Mouse (Mus musculus) heart, embryonic 11.5 days (tissue): ENCODE results near the gene Daam1. TPM values are rescaled to one million over a fixed set of nuclear protein-coding genes. Genes with fewer than 3 reads are reported as not detected.
A peak's percentile ranks its signal among the peaks of the same experiment; 100 is the strongest.

Experiments
- ATAC-seq: fragments of 200-750 bp; cut with Nextera tagmentation; replicated peaks from 2 replicates; pipeline ENCODE4 v1.8.0; 2017; ENCODE audit warnings: moderate library complexity; ENCODE audit not compliant: insufficient number of reproducible peaks, low FRiP score, low TSS enrichment
- H3K27ac ChIP-seq: fragments of 300-500 bp; sonication (generic); 2 replicates; pipeline ENCODE4 v1.5.1; 2014; ENCODE audit warnings: mild to moderate bottlenecking, low read depth, low read length
- H3K27me3 ChIP-seq: fragments of 300-500 bp; sonication (generic); 2 replicates; pipeline ENCODE4 v1.6.1; 2014; ENCODE audit warnings: mild to moderate bottlenecking, low read length, mixed read lengths; ENCODE audit not compliant: control insufficient read depth, insufficient read depth
- H3K36me3 ChIP-seq: fragments of 300-500 bp; sonication (generic); 2 replicates; pipeline ENCODE4 v1.6.1; 2014; ENCODE audit warnings: mild to moderate bottlenecking, low read length, moderate library complexity, mixed read lengths; ENCODE audit not compliant: control insufficient read depth, insufficient read depth
- H3K4me1 ChIP-seq: fragments of 300-500 bp; sonication (generic); 2 replicates; pipeline ENCODE4 v1.6.1; 2014; ENCODE audit warnings: low read length; ENCODE audit not compliant: control insufficient read depth, insufficient read depth
- H3K4me2 ChIP-seq: fragments of 300-500 bp; sonication (generic); 2 replicates; pipeline ENCODE4 v1.6.1; 2014; ENCODE audit warnings: mild to moderate bottlenecking, moderate library complexity
- H3K4me3 ChIP-seq: fragments of 300-500 bp; sonication (generic); 2 replicates; pipeline ENCODE4 v1.5.1; 2014; ENCODE audit warnings: low read depth, low read length
- H3K9ac ChIP-seq: fragments of 300-500 bp; sonication (generic); 2 replicates; pipeline ENCODE4 v1.6.1; 2014; ENCODE audit warnings: mild to moderate bottlenecking, low read depth, low read length, moderate library complexity
- H3K9me3 ChIP-seq: fragments of 300-500 bp; sonication (generic); replicated peaks from 2 replicates; pipeline ENCODE4 v1.6.1; 2016; ENCODE audit warnings: low read length; ENCODE audit not compliant: control insufficient read depth
- WGBS: fragments of 180-500 bp; shearing (Covaris S2); extraction: QIAGEN DNeasy Blood & Tissue Kit; methylation state at CpG from one replicate; pipeline ENCODE4 v1.1.7; 2014; ENCODE audit not compliant: insufficient replicate concordance; 5-methylcytosine and 5-hydroxymethylcytosine counted together
- polyA plus RNA-seq: library from polyadenylated mRNA; unstranded; fragments of >200 nt; fragmentation: Nextera tagmentation; extraction: Ambion mirVana; gene quantifications from 2 replicates; pipeline ENCODE4 v1.2.1, GENCODE M21; 2014

Gene Daam1
- polyA plus RNA-seq, 1 experiment from 2014 or later: 33.0 TPM

DNA sequence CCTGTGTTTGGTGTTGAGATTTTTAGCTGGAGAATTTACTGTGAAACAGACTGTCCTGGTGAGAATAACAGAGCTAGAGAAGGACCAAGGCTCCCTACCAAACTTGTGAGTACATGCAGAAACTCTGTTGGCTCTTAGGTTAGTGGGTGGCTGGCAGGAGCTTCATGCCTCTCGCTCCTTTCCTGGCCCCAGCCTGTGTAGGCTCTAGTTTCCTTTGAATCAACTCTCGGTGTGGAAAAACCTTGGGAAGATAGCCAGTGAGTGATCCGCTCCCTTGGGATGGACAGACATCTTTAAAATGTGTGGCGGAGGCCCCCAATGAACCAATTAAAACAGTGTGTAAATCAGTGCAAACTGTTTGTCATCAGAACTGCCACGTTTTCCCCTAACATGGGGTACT is 55.5 kb downstream of the Daam1 start:
- no peaks in the 10 kb centered on the region for H3K36me3 ChIP-seq
- no peaks in the 10 kb centered on the region for H3K9me3 ChIP-seq
- H3K27ac ChIP-seq: peak overlapping the region; percentile 80
- H3K4me2 ChIP-seq: peak overlapping the region; percentile 47
- peak overlapping the region; percentile 43; the same call in 1 of the 2 replicates for H3K9ac ChIP-seq
- no peak overlapping the region for H3K4me3 ChIP-seq
- no peaks in the 10 kb centered on the region for H3K27me3 ChIP-seq
- no peak for ATAC-seq
- H3K4me1 ChIP-seq: peaks cover 86% of the 10 kb centered on the region
- 64% methylated on average over 5 of the region's 5 CpGs for WGBS

DNA sequence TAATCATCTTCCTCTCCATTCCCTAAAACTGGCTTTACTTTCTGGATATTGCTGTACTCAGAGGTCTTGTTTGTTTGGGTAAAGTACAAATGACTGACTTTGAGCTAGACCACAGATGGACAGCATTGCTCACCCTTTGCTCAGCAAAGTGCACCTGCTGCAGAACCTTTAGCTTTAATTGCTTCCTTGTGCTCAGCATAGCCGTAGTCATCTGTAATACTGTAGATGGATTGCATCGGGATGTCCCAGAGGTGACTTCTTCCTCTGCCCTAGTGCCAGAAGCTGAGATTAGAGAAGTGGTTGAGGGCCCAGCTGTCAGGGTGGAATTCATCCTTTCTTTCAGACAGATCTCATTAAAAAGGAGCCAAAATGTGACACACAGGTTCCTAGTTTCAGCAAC is 56.1 kb downstream of the Daam1 start:
- no peak overlapping the region for H3K4me2 ChIP-seq
- no peak for ATAC-seq
- H3K4me1 ChIP-seq: peaks cover 85% of the 10 kb centered on the region
- H3K36me3 ChIP-seq: no peaks in the 10 kb centered on the region
- no peaks in the 10 kb centered on the region for H3K27me3 ChIP-seq
- H3K4me3 ChIP-seq: no peak overlapping the region
- H3K27ac ChIP-seq: peak overlapping the region; percentile 80
- no peak overlapping the region for H3K9ac ChIP-seq
- 53% methylated on average over 2 of the region's 2 CpGs for WGBS
- no peaks in the 10 kb centered on the region for H3K9me3 ChIP-seq

DNA sequence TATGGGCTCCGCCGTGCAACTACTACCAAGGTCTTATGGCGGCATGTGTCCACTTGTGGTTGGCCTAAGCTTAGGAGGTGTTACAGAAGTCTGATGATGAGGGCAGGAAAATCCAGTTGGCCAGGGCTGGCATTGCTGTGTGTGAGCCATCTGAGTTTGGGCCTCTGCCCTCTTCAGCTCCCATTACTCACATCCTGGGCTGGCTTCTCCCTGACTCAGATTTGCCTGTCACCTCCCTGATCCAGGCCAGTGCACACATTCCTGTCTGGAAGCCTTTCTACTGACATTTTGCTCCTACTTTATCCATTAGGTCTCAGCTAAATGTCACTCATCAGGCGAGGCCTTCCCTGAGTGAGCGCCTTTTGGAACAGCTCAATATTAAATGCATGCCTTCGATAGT is 57.5 kb downstream of the Daam1 start:
- WGBS: 47% methylated on average over 6 of the region's 6 CpGs
- no peaks in the 10 kb centered on the region for H3K27me3 ChIP-seq
- no peak overlapping the region for H3K9ac ChIP-seq
- no peaks in the 10 kb centered on the region for H3K9me3 ChIP-seq
- peak overlapping the region; percentile 85 for H3K27ac ChIP-seq
- ATAC-seq: peak; percentile 47
- H3K36me3 ChIP-seq: no peaks in the 10 kb centered on the region
- H3K4me3 ChIP-seq: no peak overlapping the region
- no peak overlapping the region for H3K4me2 ChIP-seq
- H3K4me1 ChIP-seq: peaks cover 79% of the 10 kb centered on the region

DNA sequence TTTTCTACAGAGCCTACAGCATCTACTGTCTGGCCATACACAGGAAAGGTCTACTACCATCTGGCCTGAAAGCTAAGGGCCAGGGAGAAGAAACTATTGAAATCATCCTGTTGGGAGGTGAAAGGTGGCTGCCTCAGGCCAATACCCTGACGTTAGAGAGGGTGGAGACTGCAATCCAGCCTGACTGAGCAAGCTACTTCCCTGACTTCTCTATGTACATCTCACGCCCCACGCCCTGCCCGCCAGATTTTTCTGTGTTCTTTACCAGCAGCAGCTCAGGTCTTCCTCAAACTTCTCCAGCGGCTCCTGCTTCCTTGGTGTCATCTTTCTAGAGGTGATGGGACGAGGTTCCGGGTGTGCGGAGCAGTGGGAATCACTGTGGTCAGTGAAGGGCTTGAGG is 58.4 kb downstream of the Daam1 start:
- H3K27me3 ChIP-seq: no peaks in the 10 kb centered on the region
- no peak overlapping the region for H3K9ac ChIP-seq
- 63% methylated on average over 8 of the region's 8 CpGs for WGBS
- no peaks in the 10 kb centered on the region for H3K9me3 ChIP-seq
- no peak for ATAC-seq
- H3K4me2 ChIP-seq: no peak overlapping the region
- peaks cover 75% of the 10 kb centered on the region for H3K4me1 ChIP-seq
- no peaks in the 10 kb centered on the region for H3K36me3 ChIP-seq
- H3K4me3 ChIP-seq: no peak overlapping the region
- H3K27ac ChIP-seq: peak overlapping the region; percentile 85

DNA sequence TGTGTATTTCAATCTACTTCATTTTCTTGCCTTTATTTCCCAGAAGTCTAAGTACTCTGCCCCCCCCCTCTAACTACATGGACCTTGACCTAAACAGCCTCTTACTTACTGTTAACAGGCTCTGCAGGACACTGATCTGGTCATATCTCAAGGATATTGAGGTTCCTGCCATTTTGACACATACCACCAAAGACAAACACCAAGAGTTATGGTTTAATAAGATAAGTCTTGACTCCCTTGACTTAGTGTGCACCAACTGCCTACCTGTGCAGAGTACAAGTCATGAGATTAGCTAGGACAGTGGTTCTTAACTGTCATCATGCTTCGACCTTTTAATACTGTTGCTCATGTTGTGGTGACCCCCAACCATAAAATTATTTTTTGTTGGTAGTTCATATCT is 59.4 kb downstream of the Daam1 start:
- Histone ChIP-seq H3K27ac (no peak overlapping the region), H3K4me3 (no peak overlapping the region), H3K4me2 (no peak overlapping the region), H3K9me3 (no peaks in the 10 kb centered on the region), H3K4me1 (peaks cover 65% of the 10 kb centered on the region), H3K36me3 (no peaks in the 10 kb centered on the region), H3K9ac (no peak overlapping the region), H3K27me3 (no peaks in the 10 kb centered on the region)
- ATAC-seq: no peak
- 96% methylated on average over 1 of the region's 1 CpGs for WGBS

DNA sequence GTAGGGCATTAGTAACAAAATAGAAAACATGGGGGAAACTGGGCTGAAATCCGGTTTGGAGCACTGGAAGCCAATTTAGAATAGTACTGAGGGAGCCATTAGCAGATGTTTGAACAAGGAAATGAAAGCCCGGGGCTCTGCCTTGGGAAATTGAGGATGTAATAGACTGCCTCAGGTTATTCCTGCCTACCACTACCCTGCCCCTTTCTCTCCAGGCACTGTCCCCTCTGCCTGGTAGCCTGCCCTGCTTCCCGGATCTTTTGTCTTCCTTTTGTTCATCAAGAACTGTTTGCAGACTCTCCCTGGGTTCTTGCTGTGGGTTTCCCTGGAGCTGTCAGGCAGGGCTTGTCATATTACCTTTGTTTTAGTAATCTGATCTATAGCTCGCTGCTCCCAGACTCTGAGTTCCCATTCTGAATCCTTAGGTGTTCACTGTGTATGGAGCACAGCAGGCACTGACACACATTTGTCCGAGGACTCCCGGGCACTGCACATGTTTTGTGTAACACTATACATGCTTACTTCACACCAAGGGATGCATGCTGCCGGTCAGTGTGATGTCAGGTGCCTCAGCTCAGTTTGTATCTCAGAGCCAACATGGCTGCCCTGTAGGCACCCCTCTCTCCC is 61.0 kb downstream of the Daam1 start:
- H3K27ac ChIP-seq: no peak overlapping the region
- peaks cover 50% of the 10 kb centered on the region for H3K4me1 ChIP-seq
- no peaks in the 10 kb centered on the region for H3K27me3 ChIP-seq
- no peak for ATAC-seq
- H3K9me3 ChIP-seq: no peaks in the 10 kb centered on the region
- H3K4me2 ChIP-seq: no peak overlapping the region
- no peak overlapping the region for H3K4me3 ChIP-seq
- no peaks in the 10 kb centered on the region for H3K36me3 ChIP-seq
- H3K9ac ChIP-seq: no peak overlapping the region
- 64% methylated on average over 7 of the region's 7 CpGs for WGBS

DNA sequence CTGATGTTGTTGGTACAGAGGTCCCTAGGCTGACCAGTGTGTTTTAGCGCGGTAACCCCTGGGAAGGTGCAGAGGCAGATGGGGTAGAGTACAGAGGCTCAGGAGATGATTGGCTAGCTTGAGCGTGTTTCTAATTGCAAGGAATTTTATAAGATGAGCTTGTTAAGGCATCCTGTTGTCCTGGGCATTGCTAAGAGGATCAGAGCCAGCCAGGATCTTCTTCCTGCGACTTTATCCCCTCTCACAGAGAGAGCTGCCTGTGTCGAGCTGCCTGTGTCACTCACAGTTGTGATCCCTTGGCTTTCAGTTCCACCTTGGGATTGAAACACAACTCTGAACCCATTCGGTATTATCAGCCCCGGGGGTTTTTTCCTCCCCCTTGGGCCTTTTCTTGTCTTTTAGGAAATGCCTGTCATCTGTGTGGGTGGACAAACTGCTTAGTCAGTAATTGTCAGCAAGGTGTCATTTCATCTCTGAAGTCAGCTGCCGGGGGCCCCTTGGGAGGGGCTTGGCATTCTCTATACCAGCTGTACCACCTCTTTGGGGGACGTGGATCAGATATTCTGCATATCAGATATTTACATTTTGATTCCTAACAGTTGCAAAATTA is 62.2 kb downstream of the Daam1 start:
- no peaks in the 10 kb centered on the region for H3K9me3 ChIP-seq
- no peak for ATAC-seq
- H3K4me3 ChIP-seq: no peak overlapping the region
- H3K27me3 ChIP-seq: no peaks in the 10 kb centered on the region
- 0 out of 2 replicates have a peak, but pooled peaks cover 5% of the 10 kb centered on the region for H3K36me3 ChIP-seq
- H3K9ac ChIP-seq: no peak overlapping the region
- no peak overlapping the region for H3K4me2 ChIP-seq
- H3K27ac ChIP-seq: no peak overlapping the region
- 48% methylated on average over 9 of the region's 9 CpGs for WGBS
- peaks cover 44% of the 10 kb centered on the region for H3K4me1 ChIP-seq

DNA sequence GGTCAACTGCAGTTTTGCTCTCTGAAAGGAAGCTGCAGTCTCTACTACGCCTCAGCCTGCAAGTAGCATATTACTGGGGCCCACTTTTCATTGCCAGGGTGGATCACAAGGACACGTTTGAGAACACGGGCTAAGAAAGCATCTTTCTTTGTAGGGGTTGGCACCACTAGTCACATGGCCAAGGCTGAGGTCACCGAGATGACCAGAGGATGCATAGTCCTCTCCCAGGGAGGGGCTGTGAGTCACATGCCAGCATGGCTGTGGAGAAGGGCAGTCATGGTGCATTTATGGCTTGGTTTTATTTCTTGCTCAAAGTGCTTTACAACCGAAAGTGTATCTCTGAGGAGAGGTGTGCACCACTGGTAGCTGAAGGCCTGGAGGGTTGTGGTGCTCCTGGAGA is 67.4 kb downstream of the Daam1 start:
- Histone ChIP-seq H3K27ac (no peak overlapping the region), H3K4me2 (no peak overlapping the region), H3K27me3 (no peaks in the 10 kb centered on the region), H3K9me3 (no peaks in the 10 kb centered on the region), H3K4me1 (peaks cover 17% of the 10 kb centered on the region), H3K36me3 (peaks cover 13% of the 10 kb centered on the region; the same call in 1 of the 2 replicates), H3K9ac (no peak overlapping the region), H3K4me3 (no peak overlapping the region)
- ATAC-seq: no peak
- 75% methylated on average over 5 of the region's 5 CpGs for WGBS
